Mouse (Mus musculus): ENCODE results near the gene Maml3.

- TF ChIP-seq EP300 (IDR thresholded peaks at IDR 0.05; ENCODE audit: low read depth) = no peak
- no peak for TF ChIP-seq CTCF (IDR thresholded peaks at IDR 0.05; ENCODE audit: low read depth)
These were observed 406.9 kb downstream of the Maml3 start for GRCm38 (mm10) chr3:51697931-51698330.
